Comparison of ENCODE assay signal across 7 mouse cellular contexts in genomic region chr3:122244759-122245158, GRCm38 (mm10). TPM values are rescaled to one million over a fixed set of nuclear protein-coding genes. Genes with fewer than 3 reads are reported as not detected.
A peak's percentile ranks its signal among the peaks of the same experiment; 100 is the strongest.
DNase-seq lines count a peak whose midpoint lies in the region; ATAC-seq lines count a peak whose summit lies in the region.

No protein-coding gene starts in this region.

- no peaks in the 10 kb centered on the region for H3K27me3 ChIP-seq in lung, embryonic 16.5 days (ENCODE audit: control insufficient read depth, insufficient read depth, low read depth, low read length)
- no peaks in the 10 kb centered on the region for H3K27me3 ChIP-seq in forebrain, embryonic 13.5 days
- no peaks in the 10 kb centered on the region for H3K27me3 ChIP-seq in limb, embryonic 13.5 days
- no peaks in the 10 kb centered on the region for H3K27me3 ChIP-seq in stomach, embryonic 14.5 days (ENCODE audit: control insufficient read depth, insufficient read depth, low read length)

- 0 out of 2 replicates have a peak overlapping the region, but pooled peaks have one; percentile 27 for H3K27ac ChIP-seq in lung, embryonic 16.5 days (ENCODE audit: low read length)
- no peak overlapping the region for H3K27ac ChIP-seq in forebrain, embryonic 13.5 days
- H3K27ac ChIP-seq in limb, embryonic 13.5 days, result 0 out of 2 replicates have a peak overlapping the region, but pooled peaks have one; percentile 10
- no peak overlapping the region for H3K27ac ChIP-seq in stomach, embryonic 14.5 days (ENCODE audit: low read length)

- peaks cover 26% of the 10 kb centered on the region for H3K4me1 ChIP-seq in lung, embryonic 16.5 days (replicated peaks; ENCODE audit: control insufficient read depth, insufficient read depth, low read length)
- peaks cover 21% of the 10 kb centered on the region for H3K4me1 ChIP-seq in forebrain, embryonic 13.5 days
- peaks cover 16% of the 10 kb centered on the region for H3K4me1 ChIP-seq in limb, embryonic 13.5 days
- peaks cover 16% of the 10 kb centered on the region for H3K4me1 ChIP-seq in stomach, embryonic 14.5 days (ENCODE audit: control insufficient read depth, insufficient read depth, low read length)

- ATAC-seq in lung, embryonic 16.5 days (ENCODE audit: low read depth), result no peak
- no peak for ATAC-seq in forebrain, embryonic 13.5 days
- ATAC-seq in limb, embryonic 13.5 days (ENCODE audit: low FRiP score, low read depth), result no peak
- ATAC-seq in stomach, embryonic 14.5 days (ENCODE audit: insufficient number of reproducible peaks, insufficient read depth, low FRiP score, low read depth), result no peak

- no peaks in the 10 kb centered on the region for H3K9me3 ChIP-seq in lung, embryonic 16.5 days (ENCODE audit: control insufficient read depth, low read length)
- no peaks in the 10 kb centered on the region for H3K9me3 ChIP-seq in forebrain, embryonic 13.5 days (replicated peaks)
- H3K9me3 ChIP-seq in limb, embryonic 13.5 days, result no peaks in the 10 kb centered on the region
- H3K9me3 ChIP-seq in stomach, embryonic 14.5 days (ENCODE audit: control insufficient read depth, low read depth, low read length), result no peaks in the 10 kb centered on the region

- intact Hi-C loops in gastrocnemius, postnatal 36 days (cut with DNase I), result no loop called here

- WGBS in lung, embryonic 16.5 days, result 51% methylated on average over 6 of the region's 6 CpGs
- 40% methylated on average over 6 of the region's 6 CpGs for WGBS in forebrain, embryonic 13.5 days
- 31% methylated on average over 6 of the region's 6 CpGs for WGBS in limb, embryonic 13.5 days
- WGBS in stomach, embryonic 14.5 days, result 52% methylated on average over 6 of the region's 6 CpGs

- H3K4me3 ChIP-seq in lung, embryonic 16.5 days (ENCODE audit: low read length), result peak overlapping the region; percentile 97
- peak overlapping the region; percentile 87 for H3K4me3 ChIP-seq in forebrain, embryonic 13.5 days
- H3K4me3 ChIP-seq in limb, embryonic 13.5 days, result peak overlapping the region; percentile 92
- peak overlapping the region; percentile 74 for H3K4me3 ChIP-seq in stomach, embryonic 14.5 days (ENCODE audit: low read depth, low read length)

- no peak for DNase-seq in lung, postnatal 4 days
- DNase-seq in embryo, embryonic 10.5 days (ENCODE audit: low spot score), result no peak
- no peak for DNase-seq in gastrocnemius, postnatal 36 days

- peak overlapping the region; percentile 78 for H3K4me2 ChIP-seq in lung, embryonic 16.5 days (ENCODE audit: low read depth, low read length)
- peak overlapping the region; percentile 64 for H3K4me2 ChIP-seq in forebrain, embryonic 13.5 days
- peak overlapping the region; percentile 79 for H3K4me2 ChIP-seq in limb, embryonic 13.5 days (replicated peaks)
- peak overlapping the region; percentile 40 for H3K4me2 ChIP-seq in stomach, embryonic 14.5 days (replicated peaks; ENCODE audit: low read depth, low read length)

- H3K9ac ChIP-seq in lung, embryonic 16.5 days (ENCODE audit: low read length), result peak overlapping the region; percentile 48
- peak overlapping the region; percentile 91 for H3K9ac ChIP-seq in forebrain, embryonic 13.5 days
- peak overlapping the region; percentile 43; the same call in 1 of the 2 replicates for H3K9ac ChIP-seq in limb, embryonic 13.5 days
- no peak overlapping the region for H3K9ac ChIP-seq in stomach, embryonic 14.5 days (replicated peaks; ENCODE audit: low read depth, low read length)

- no peaks in the 10 kb centered on the region for H3K36me3 ChIP-seq in lung, embryonic 16.5 days (ENCODE audit: control insufficient read depth, insufficient read depth, low read length)
- no peaks in the 10 kb centered on the region for H3K36me3 ChIP-seq in forebrain, embryonic 13.5 days (ENCODE audit: poor library complexity, severe bottlenecking)
- no peaks in the 10 kb centered on the region for H3K36me3 ChIP-seq in limb, embryonic 13.5 days
- no peaks in the 10 kb centered on the region for H3K36me3 ChIP-seq in stomach, embryonic 14.5 days (ENCODE audit: control insufficient read depth, insufficient read depth, low read length)

RNA-seq across cellular contexts. Expression of gene Gclm, which starts 0.6 kb away (rescaled TPM):
- polyA plus RNA-seq in lung, embryonic 16.5 days (2015; fragmentation: Nextera tagmentation; extraction: Ambion mirVana), result 72.9 and 78.0 TPM in 2 replicates
- 48.0 and 51.2 TPM in 2 replicates for polyA plus RNA-seq in forebrain, embryonic 13.5 days (2015; fragmentation: Nextera tagmentation; extraction: Ambion mirVana)
- 43.8 and 52.2 TPM in 2 replicates for polyA plus RNA-seq in limb, embryonic 13.5 days (2015; fragmentation: Nextera tagmentation; extraction: Ambion mirVana)
- polyA plus RNA-seq in stomach, embryonic 14.5 days (2014; fragmentation: Nextera tagmentation; extraction: Ambion mirVana), result 60.5 and 66.8 TPM in 2 replicates
- 10 to 100 TPM; 32.2 to 47.4 TPM for total RNA-seq in gastrocnemius, postnatal 36 days (2021)

RNA-seq across cellular contexts. Expression of gene Dnttip2, which starts 29.4 kb away (rescaled TPM):
- 60.4 and 61.8 TPM in 2 replicates for polyA plus RNA-seq in lung, embryonic 16.5 days (2015; fragmentation: Nextera tagmentation; extraction: Ambion mirVana)
- polyA plus RNA-seq in forebrain, embryonic 13.5 days (2015; fragmentation: Nextera tagmentation; extraction: Ambion mirVana), result 69.2 and 70.2 TPM in 2 replicates
- 78.3 and 80.3 TPM in 2 replicates for polyA plus RNA-seq in limb, embryonic 13.5 days (2015; fragmentation: Nextera tagmentation; extraction: Ambion mirVana)
- 72.3 and 77.6 TPM in 2 replicates for polyA plus RNA-seq in stomach, embryonic 14.5 days (2014; fragmentation: Nextera tagmentation; extraction: Ambion mirVana)
- total RNA-seq in gastrocnemius, postnatal 36 days (2021), result 10 to 100 TPM; 18.9 to 27.1 TPM

RNA-seq across cellular contexts. Expression of gene Bcar3, which starts 49.2 kb away (rescaled TPM):
- 14.8 and 16.9 TPM in 2 replicates for polyA plus RNA-seq in lung, embryonic 16.5 days (2015; fragmentation: Nextera tagmentation; extraction: Ambion mirVana)
- 6.0 and 7.5 TPM in 2 replicates for polyA plus RNA-seq in forebrain, embryonic 13.5 days (2015; fragmentation: Nextera tagmentation; extraction: Ambion mirVana)
- polyA plus RNA-seq in limb, embryonic 13.5 days (2015; fragmentation: Nextera tagmentation; extraction: Ambion mirVana), result 7.3 and 8.1 TPM in 2 replicates
- polyA plus RNA-seq in stomach, embryonic 14.5 days (2014; fragmentation: Nextera tagmentation; extraction: Ambion mirVana), result 11.3 and 12.7 TPM in 2 replicates
- total RNA-seq in gastrocnemius, postnatal 36 days (2021), result 1 to 10 TPM; 3.6 to 4.4 TPM

Comparison
In these comparisons a context has a peak if more than half of its experiments do, and no peak if none do; other contexts are left out.
1. H3K27ac ChIP-seq: peak in lung, embryonic 16.5 days (single experiment) and limb, embryonic 13.5 days (single experiment); none in forebrain, embryonic 13.5 days (single experiment) and stomach, embryonic 14.5 days (single experiment).
2. Peak in every context shown above with its lines, with median percentiles within 50 percentile points of each other: H3K4me2 ChIP-seq and H3K4me3 ChIP-seq.